Mouse (Mus musculus): ENCODE results near the gene Hbb-bh1. TPM values are rescaled to one million over a fixed set of nuclear protein-coding genes. Genes with fewer than 3 reads are reported as not detected.
"Not testable (repeated sequence)": the region's sequence is repeated elsewhere in the genome, so short reads cannot be mapped to it uniquely, and the experiment has no call there.

The Hbb-bh1 gene
- polyA plus RNA-seq, 1 experiment from 2014 or later = 8,740 TPM

GRCm38 (mm10) chr7:103859076-103859475 is 16.1 kb upstream of the Hbb-bh1 start:
- Histone ChIP-seq H3K27me3 (ENCODE audit: control insufficient read depth, insufficient read depth, low read length) (no peaks in the 10 kb centered on the region), H3K4me1 (ENCODE audit: control insufficient read depth, insufficient read depth, low read length) (no peaks in the 10 kb centered on the region), H3K36me3 (ENCODE audit: control insufficient read depth, insufficient read depth, low read length) (no peaks in the 10 kb centered on the region), H3K4me3 (ENCODE audit: low read depth, low read length) (no peak overlapping the region), H3K9me3 (replicated peaks; ENCODE audit: control insufficient read depth, low read length) (no peaks in the 10 kb centered on the region), H3K9ac (ENCODE audit: low read depth, low read length) (no peak overlapping the region), H3K4me2 (no peak overlapping the region), H3K27ac (ENCODE audit: low read depth, low read length) (peak overlapping the region; percentile 77; the same call in 1 of the 2 replicates)
- WGBS (ENCODE audit: insufficient replicate concordance) = 18% methylated on average over 2 of the region's 2 CpGs
- ATAC-seq (replicated peaks; ENCODE audit: insufficient number of reproducible peaks, low FRiP score, low TSS enrichment) = peak; percentile 95

- no peak for ATAC-seq (replicated peaks; ENCODE audit: insufficient number of reproducible peaks, low FRiP score, low TSS enrichment)
- Histone ChIP-seq H3K4me3 (ENCODE audit: low read depth, low read length) (no peak overlapping the region), H3K4me2 (no peak overlapping the region), H3K27me3 (ENCODE audit: control insufficient read depth, insufficient read depth, low read length) (no peaks in the 10 kb centered on the region), H3K36me3 (ENCODE audit: control insufficient read depth, insufficient read depth, low read length) (no peaks in the 10 kb centered on the region), H3K9me3 (replicated peaks; ENCODE audit: control insufficient read depth, low read length) (no peaks in the 10 kb centered on the region), H3K4me1 (ENCODE audit: control insufficient read depth, insufficient read depth, low read length) (no peaks in the 10 kb centered on the region), H3K27ac (ENCODE audit: low read depth, low read length) (peak overlapping the region; percentile 57; the same call in 1 of the 2 replicates), H3K9ac (ENCODE audit: low read depth, low read length) (no peak overlapping the region)
- 58% methylated on average over 1 of the region's 1 CpGs for WGBS (ENCODE audit: insufficient replicate concordance)
Observed at GRCm38 (mm10) chr7:103854669-103855068, 11.7 kb upstream of the Hbb-bh1 start.

- H3K4me3 ChIP-seq (ENCODE audit: low read depth, low read length) = peak within 1 kb of the TSS; percentile 10; the same call in 1 of the 2 replicates
- no peaks in the 10 kb centered on the region for H3K9me3 ChIP-seq (replicated peaks; ENCODE audit: control insufficient read depth, low read length)
Observed at GRCm38 (mm10) chr7:103853090-103853489, 10.1 kb upstream of the Hbb-bh1 start, which contains the start of gene Hbb-y. Gene Hbb-y (minus strand): TSS chr7:103853216.

GRCm38 (mm10) chr7:103844525-103845325 is 1.8 kb upstream of the Hbb-bh1 start:
- Histone ChIP-seq H3K9ac (ENCODE audit: low read depth, low read length) (no peak overlapping the region), H3K4me1 (ENCODE audit: control insufficient read depth, insufficient read depth, low read length) (no peaks in the 10 kb centered on the region), H3K27ac (ENCODE audit: low read depth, low read length) (0 out of 2 replicates have a peak overlapping the region, but pooled peaks have one; percentile 22), H3K9me3 (replicated peaks; ENCODE audit: control insufficient read depth, low read length) (no peaks in the 10 kb centered on the region), H3K36me3 (ENCODE audit: control insufficient read depth, insufficient read depth, low read length) (no peaks in the 10 kb centered on the region), H3K4me3 (ENCODE audit: low read depth, low read length) (no peak overlapping the region), H3K4me2 (peak overlapping the region; percentile 35), H3K27me3 (ENCODE audit: control insufficient read depth, insufficient read depth, low read length) (no peaks in the 10 kb centered on the region)
- ATAC-seq (replicated peaks; ENCODE audit: insufficient number of reproducible peaks, low FRiP score, low TSS enrichment) = no peak
- WGBS (ENCODE audit: insufficient replicate concordance) = 35% methylated on average over 2 of the region's 2 CpGs

More at GRCm38 (mm10) chr7:103853090-103853489, 10.1 kb upstream of the Hbb-bh1 start, which contains the start of gene Hbb-y:
- no peaks in the 10 kb centered on the region for H3K27me3 ChIP-seq (ENCODE audit: control insufficient read depth, insufficient read depth, low read length)
- H3K27ac ChIP-seq (ENCODE audit: low read depth, low read length) = peak within 1 kb of the TSS; percentile 77
- 58% methylated on average over 2 of the region's 2 CpGs for WGBS (ENCODE audit: insufficient replicate concordance)
- no peaks in the 10 kb centered on the region for H3K4me1 ChIP-seq (ENCODE audit: control insufficient read depth, insufficient read depth, low read length)
- ATAC-seq (replicated peaks; ENCODE audit: insufficient number of reproducible peaks, low FRiP score, low TSS enrichment) = peak; percentile 85
- H3K36me3 ChIP-seq (ENCODE audit: control insufficient read depth, insufficient read depth, low read length) = no peaks in the 10 kb centered on the region
- peak within 1 kb of the TSS; percentile 49; the same call in 1 of the 2 replicates for H3K9ac ChIP-seq (ENCODE audit: low read depth, low read length)
- H3K4me2 ChIP-seq = no peak within 1 kb of the TSS; the same call in 1 of the 2 replicates

- Histone ChIP-seq H3K27me3 (ENCODE audit: control insufficient read depth, insufficient read depth, low read length) (no peaks in the 10 kb centered on the region), H3K27ac (ENCODE audit: low read depth, low read length) (peak within 1 kb of the TSS; percentile 41; the same call in 1 of the 2 replicates), H3K36me3 (ENCODE audit: control insufficient read depth, insufficient read depth, low read length) (no peaks in the 10 kb centered on the region), H3K9me3 (replicated peaks; ENCODE audit: control insufficient read depth, low read length) (no peaks in the 10 kb centered on the region), H3K9ac (ENCODE audit: low read depth, low read length) (no peak within 1 kb of the TSS), H3K4me2 (no peak within 1 kb of the TSS), H3K4me3 (ENCODE audit: low read depth, low read length) (peak within 1 kb of the TSS; percentile 32; the same call in 1 of the 2 replicates), H3K4me1 (ENCODE audit: control insufficient read depth, insufficient read depth, low read length) (no peaks in the 10 kb centered on the region)
- WGBS (ENCODE audit: insufficient replicate concordance) = 62% methylated on average over 3 of the region's 3 CpGs
- peak; percentile 18; the same call in 1 of the 2 replicates for ATAC-seq (replicated peaks; ENCODE audit: insufficient number of reproducible peaks, low FRiP score, low TSS enrichment)
Observed at GRCm38 (mm10) chr7:103840268-103840667, 2.7 kb downstream of the Hbb-bh1 start, which contains the start of gene Hbb-bh2. Gene Hbb-bh2 (minus strand): TSS chr7:103840520.

- Histone ChIP-seq H3K4me3 (ENCODE audit: low read depth, low read length) (no peak within 1 kb of the TSS), H3K9me3 (replicated peaks; ENCODE audit: control insufficient read depth, low read length) (no peaks in the 10 kb centered on the region), H3K4me1 (ENCODE audit: control insufficient read depth, insufficient read depth, low read length) (no peaks in the 10 kb centered on the region), H3K9ac (ENCODE audit: low read depth, low read length) (no peak within 1 kb of the TSS), H3K4me2 (no peak within 1 kb of the TSS), H3K36me3 (ENCODE audit: control insufficient read depth, insufficient read depth, low read length) (no peaks in the 10 kb centered on the region), H3K27me3 (ENCODE audit: control insufficient read depth, insufficient read depth, low read length) (no peaks in the 10 kb centered on the region), H3K27ac (ENCODE audit: low read depth, low read length) (no peak within 1 kb of the TSS)
- 65% methylated on average over 4 of the region's 4 CpGs for WGBS (ENCODE audit: insufficient replicate concordance)
- ATAC-seq (replicated peaks; ENCODE audit: insufficient number of reproducible peaks, low FRiP score, low TSS enrichment) = peak; percentile 90
Observed at GRCm38 (mm10) chr7:103827808-103828207, 15.2 kb downstream of the Hbb-bh1 start, which contains the start of gene Hbb-bs. Gene Hbb-bs (minus strand): TSS chr7:103828096.

GRCm38 (mm10) chr7:103827139-103827538 is 15.8 kb downstream of the Hbb-bh1 start:
- H3K27ac ChIP-seq (ENCODE audit: low read depth, low read length); H3K4me3 ChIP-seq (ENCODE audit: low read depth, low read length); H3K27me3 ChIP-seq (ENCODE audit: control insufficient read depth, insufficient read depth, low read length); ATAC-seq (replicated peaks; ENCODE audit: insufficient number of reproducible peaks, low FRiP score, low TSS enrichment); H3K4me1 ChIP-seq (ENCODE audit: control insufficient read depth, insufficient read depth, low read length); H3K4me2 ChIP-seq; H3K9ac ChIP-seq (ENCODE audit: low read depth, low read length); H3K36me3 ChIP-seq (ENCODE audit: control insufficient read depth, insufficient read depth, low read length); H3K9me3 ChIP-seq (replicated peaks; ENCODE audit: control insufficient read depth, low read length): not testable (repeated sequence)
- WGBS (ENCODE audit: insufficient replicate concordance) = no CpG with 5 or more reads among the region's 2 CpGs

- Histone ChIP-seq H3K27me3 (ENCODE audit: control insufficient read depth, insufficient read depth, low read length) (no peaks in the 10 kb centered on the region), H3K27ac (ENCODE audit: low read depth, low read length) (no peak overlapping the region), H3K9ac (ENCODE audit: low read depth, low read length) (no peak overlapping the region), H3K9me3 (replicated peaks; ENCODE audit: control insufficient read depth, low read length) (no peaks in the 10 kb centered on the region), H3K4me1 (ENCODE audit: control insufficient read depth, insufficient read depth, low read length) (no peaks in the 10 kb centered on the region), H3K4me2 (no peak overlapping the region), H3K36me3 (ENCODE audit: control insufficient read depth, insufficient read depth, low read length) (no peaks in the 10 kb centered on the region), H3K4me3 (ENCODE audit: low read depth, low read length) (no peak overlapping the region)
- 61% methylated on average over 3 of the region's 3 CpGs for WGBS (ENCODE audit: insufficient replicate concordance)
- no peak for ATAC-seq (replicated peaks; ENCODE audit: insufficient number of reproducible peaks, low FRiP score, low TSS enrichment)
Observed at GRCm38 (mm10) chr7:103826255-103826887, 16.6 kb downstream of the Hbb-bh1 start.

Measured in heart, embryonic 11.5 days (tissue).